Mouse (Mus musculus): Measurements from ENCODE around the gene Etv6.

DNA sequence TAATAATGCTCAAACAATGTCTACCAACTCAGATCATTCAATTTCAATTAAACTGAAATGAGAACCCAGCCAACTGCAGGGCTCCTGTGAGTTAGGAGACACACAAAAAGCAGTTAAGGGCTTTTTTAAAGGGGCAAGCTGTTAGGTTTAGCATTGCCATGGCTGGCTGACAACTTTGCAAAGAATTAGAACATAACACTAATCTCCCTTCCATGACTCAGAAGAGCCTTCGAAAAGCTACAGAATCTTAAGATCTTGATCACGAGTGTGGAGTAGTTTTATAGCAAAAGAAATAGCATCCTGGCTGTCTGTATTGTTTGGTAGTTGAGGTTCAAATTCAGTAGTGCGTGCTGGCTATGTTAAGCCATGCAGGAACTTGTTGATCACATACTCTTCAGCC is 182.9 kb downstream of the Etv6 start:
- TF ChIP-seq CTCF (IDR thresholded peaks at IDR 0.05; ENCODE audit: borderline replicate concordance, insufficient read depth, low read length) (no peak), POLR2A (IDR thresholded peaks at IDR 0.05; ENCODE audit: low read depth, low read length) (no peak)
